Mouse (Mus musculus): ENCODE data around the gene Slc25a21.

DNA sequence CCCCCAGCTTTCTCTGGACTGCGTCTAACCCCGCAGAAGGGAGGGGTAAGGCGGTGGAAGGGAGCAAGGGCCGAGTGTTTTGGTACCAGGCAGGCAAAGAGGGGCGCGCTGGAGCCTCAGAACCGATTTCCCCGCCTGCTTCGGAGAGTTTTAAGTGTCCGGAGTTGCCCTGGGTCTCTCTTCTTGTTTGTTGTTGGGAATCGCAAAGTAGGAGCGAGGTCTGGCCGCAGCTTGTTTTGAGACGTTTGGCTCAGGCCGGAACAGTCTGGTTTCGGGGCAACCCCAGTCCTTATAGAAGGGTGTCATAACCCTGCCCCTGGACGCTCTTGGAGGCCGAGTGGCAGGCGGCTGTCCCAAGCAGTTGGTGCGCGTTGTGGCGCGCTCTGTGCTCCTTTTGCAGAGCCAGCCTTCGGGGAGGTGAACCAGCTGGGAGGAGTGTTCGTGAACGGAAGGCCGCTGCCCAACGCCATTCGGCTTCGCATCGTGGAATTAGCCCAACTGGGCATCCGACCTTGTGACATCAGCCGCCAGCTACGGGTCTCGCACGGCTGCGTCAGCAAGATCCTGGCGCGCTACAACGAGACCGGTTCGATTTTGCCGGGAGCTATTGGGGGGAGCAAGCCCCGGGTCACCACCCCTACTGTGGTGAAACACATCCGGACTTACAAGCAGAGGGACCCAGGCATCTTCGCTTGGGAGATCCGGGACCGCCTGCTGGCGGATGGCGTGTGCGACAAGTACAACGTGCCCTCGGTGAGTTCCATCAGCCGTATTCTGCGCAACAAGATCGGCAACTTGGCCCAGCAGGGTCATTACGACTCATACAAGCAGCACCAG, 500.9 kb downstream of the Slc25a21 start:
- TF ChIP-seq POLR2A (IDR thresholded peaks at IDR 0.05; ENCODE audit: low read depth, low read length) (no peak), CTCF (conservative IDR thresholded peaks at IDR 0.05; ENCODE audit: insufficient read depth, insufficient read length, low read depth, low read length) (no peak)

Data from kidney, adult 2 months (tissue).